Mouse (Mus musculus) kidney, embryonic 16.5 days (tissue): Measurements from ENCODE around the gene Nek3. TPM values are rescaled to one million over a fixed set of nuclear protein-coding genes. Genes with fewer than 3 reads are reported as not detected.
"Not testable (repeated sequence)": the region's sequence is repeated elsewhere in the genome, so short reads cannot be mapped to it uniquely, and the experiment has no call there.

Experiments
- ATAC-seq: fragments of 200-750 bp; cut with Nextera tagmentation; 2 replicates; pipeline ENCODE4 v1.8.0; 2017; ENCODE audit warnings: moderate TSS enrichment; ENCODE audit not compliant: low FRiP score, low TSS enrichment
- H3K27ac ChIP-seq: fragments of 300-500 bp; sonication (generic); 2 replicates; pipeline ENCODE4 v1.5.1; 2014; ENCODE audit warnings: low read length
- H3K27me3 ChIP-seq: fragments of 300-500 bp; sonication (generic); 2 replicates; pipeline ENCODE4 v1.6.1; 2014; ENCODE audit warnings: low read length, control low read depth, mixed read lengths; ENCODE audit not compliant: insufficient read depth
- H3K36me3 ChIP-seq: fragments of 300-500 bp; sonication (generic); 2 replicates; pipeline ENCODE4 v1.6.1; 2014; ENCODE audit warnings: low read length, control low read depth, mixed read lengths; ENCODE audit not compliant: insufficient read depth
- H3K4me1 ChIP-seq: fragments of 300-500 bp; sonication (generic); 2 replicates; pipeline ENCODE4 v1.6.1; 2014; ENCODE audit warnings: low read length, control low read depth, mixed read lengths; ENCODE audit not compliant: insufficient read depth
- H3K4me2 ChIP-seq: fragments of 300-500 bp; sonication (generic); replicated peaks from 2 replicates; pipeline ENCODE4 v1.6.1; 2014; ENCODE audit warnings: low read depth, low read length
- H3K4me3 ChIP-seq: fragments of 300-500 bp; sonication (generic); 2 replicates; pipeline ENCODE4 v1.5.1; 2014; ENCODE audit warnings: mild to moderate bottlenecking, low read length
- H3K9ac ChIP-seq: fragments of 300-500 bp; sonication (generic); replicated peaks from 2 replicates; pipeline ENCODE4 v1.6.1; 2014; ENCODE audit warnings: low read length
- H3K9me3 ChIP-seq: fragments of 300-500 bp; sonication (generic); 2 replicates; pipeline ENCODE4 v1.6.1; 2016; ENCODE audit warnings: low read length, control low read depth
- WGBS: fragments of 180-500 bp; shearing (Covaris S2); extraction: QIAGEN DNeasy Blood & Tissue Kit; methylation state at CpG from one replicate; pipeline ENCODE4 v1.1.7; 2014; 5-methylcytosine and 5-hydroxymethylcytosine counted together
- polyA plus RNA-seq: library from polyadenylated mRNA; unstranded; fragments of >200 nt; fragmentation: Nextera tagmentation; extraction: Ambion mirVana; gene quantifications from 2 replicates; pipeline ENCODE4 v1.2.1, GENCODE M21; 2015

Gene Nek3
- polyA plus RNA-seq, 1 experiment from 2014 or later: 7.2 TPM

- peaks cover 4% of the 10 kb centered on the region; the same call in 1 of the 2 replicates for H3K4me1 ChIP-seq
- H3K9me3 ChIP-seq: no peaks in the 10 kb centered on the region
- H3K27ac ChIP-seq: no peak overlapping the region
- no peaks in the 10 kb centered on the region for H3K27me3 ChIP-seq
- WGBS: 59% methylated on average over 9 of the region's 9 CpGs
- ATAC-seq: no peak
- peaks cover 5% of the 10 kb centered on the region for H3K36me3 ChIP-seq
- H3K4me3 ChIP-seq: no peak overlapping the region
- no peak overlapping the region for H3K9ac ChIP-seq
- H3K4me2 ChIP-seq: no peak overlapping the region
These were observed 18.4 kb downstream of the Nek3 start for GRCm38 (mm10) chr8:22147706-22148366.

- no peak overlapping the region for H3K9ac ChIP-seq
These were observed 20.4 kb downstream of the Nek3 start for GRCm38 (mm10) chr8:22145831-22146230.

GRCm38 (mm10) chr8:22143764-22144491 lies 22.3 kb downstream of the Nek3 start:
- Histone ChIP-seq H3K27ac (no peak overlapping the region), H3K9ac (no peak overlapping the region), H3K4me3 (no peak overlapping the region), H3K36me3 (peaks cover 14% of the 10 kb centered on the region), H3K9me3 (no peaks in the 10 kb centered on the region), H3K4me2 (no peak overlapping the region), H3K4me1 (no peaks in the 10 kb centered on the region), H3K27me3 (no peaks in the 10 kb centered on the region)
- ATAC-seq: no peak
- 65% methylated on average over 1 of the region's 1 CpGs for WGBS

More at GRCm38 (mm10) chr8:22145831-22146230, 20.4 kb downstream of the Nek3 start:
- H3K9me3 ChIP-seq: no peaks in the 10 kb centered on the region
- 80% methylated on average over 6 of the region's 6 CpGs for WGBS
- peaks cover 14% of the 10 kb centered on the region for H3K36me3 ChIP-seq
- H3K4me1 ChIP-seq: peaks cover 4% of the 10 kb centered on the region; the same call in 1 of the 2 replicates
- no peak for ATAC-seq
- no peak overlapping the region for H3K4me3 ChIP-seq
- no peaks in the 10 kb centered on the region for H3K27me3 ChIP-seq
- H3K4me2 ChIP-seq: no peak overlapping the region
- no peak overlapping the region for H3K27ac ChIP-seq

GRCm38 (mm10) chr8:22142592-22142991 lies 23.6 kb downstream of the Nek3 start:
- WGBS: 87% methylated on average over 4 of the region's 4 CpGs
- H3K4me3 ChIP-seq: no peak overlapping the region
- ATAC-seq: no peak
- H3K27ac ChIP-seq: no peak overlapping the region
- H3K27me3 ChIP-seq: no peaks in the 10 kb centered on the region
- H3K4me2 ChIP-seq: no peak overlapping the region
- H3K36me3 ChIP-seq: peaks cover 11% of the 10 kb centered on the region; the same call in 1 of the 2 replicates
- no peak overlapping the region for H3K9ac ChIP-seq
- H3K9me3 ChIP-seq: no peaks in the 10 kb centered on the region
- H3K4me1 ChIP-seq: no peaks in the 10 kb centered on the region

- Histone ChIP-seq H3K27ac (no peak overlapping the region), H3K9me3 (no peaks in the 10 kb centered on the region), H3K36me3 (peaks cover 11% of the 10 kb centered on the region; the same call in 1 of the 2 replicates), H3K4me3 (no peak overlapping the region), H3K4me1 (no peaks in the 10 kb centered on the region), H3K27me3 (no peaks in the 10 kb centered on the region), H3K9ac (no peak overlapping the region), H3K4me2 (no peak overlapping the region)
- 86% methylated on average over 4 of the region's 4 CpGs for WGBS
- ATAC-seq: no peak
These were observed 24.3 kb downstream of the Nek3 start for GRCm38 (mm10) chr8:22141836-22142385.

- not testable (repeated sequence) for H3K9me3 ChIP-seq, H3K4me3 ChIP-seq, H3K27ac ChIP-seq, H3K4me2 ChIP-seq, ATAC-seq, H3K27me3 ChIP-seq, H3K9ac ChIP-seq, H3K4me1 ChIP-seq, H3K36me3 ChIP-seq
- 89% methylated on average over 9 of the region's 9 CpGs for WGBS
These were observed 29.8 kb downstream of the Nek3 start for GRCm38 (mm10) chr8:22136462-22136861.

- no peaks in the 10 kb centered on the region for H3K4me1 ChIP-seq
- H3K4me2 ChIP-seq: no peak overlapping the region
- H3K36me3 ChIP-seq: 0 out of 2 replicates have a peak, but pooled peaks cover 4% of the 10 kb centered on the region
- no peak overlapping the region for H3K9ac ChIP-seq
- no peak overlapping the region for H3K4me3 ChIP-seq
- no peaks in the 10 kb centered on the region for H3K27me3 ChIP-seq
- no peaks in the 10 kb centered on the region for H3K9me3 ChIP-seq
- 59% methylated on average over 5 of the region's 5 CpGs for WGBS
- ATAC-seq: no peak
- no peak overlapping the region for H3K27ac ChIP-seq
These were observed 31.5 kb downstream of the Nek3 start for GRCm38 (mm10) chr8:22134750-22135135.

- ATAC-seq: no peak
These were observed 32.0 kb downstream of the Nek3 start for GRCm38 (mm10) chr8:22134078-22134749.

GRCm38 (mm10) chr8:22132062-22132461 lies 34.2 kb downstream of the Nek3 start:
- Histone ChIP-seq H3K9me3 (no peaks in the 10 kb centered on the region), H3K9ac (no peak overlapping the region), H3K27ac (no peak overlapping the region), H3K36me3 (0 out of 2 replicates have a peak, but pooled peaks cover 4% of the 10 kb centered on the region), H3K4me1 (no peaks in the 10 kb centered on the region), H3K4me2 (no peak overlapping the region), H3K4me3 (no peak overlapping the region), H3K27me3 (no peaks in the 10 kb centered on the region)
- WGBS: 74% methylated on average over 12 of the region's 12 CpGs
- ATAC-seq: no peak

More at GRCm38 (mm10) chr8:22134078-22134749, 32.0 kb downstream of the Nek3 start:
- Histone ChIP-seq H3K4me1 (no peaks in the 10 kb centered on the region), H3K4me3 (no peak overlapping the region), H3K27me3 (no peaks in the 10 kb centered on the region), H3K9me3 (no peaks in the 10 kb centered on the region), H3K27ac (no peak overlapping the region), H3K36me3 (0 out of 2 replicates have a peak, but pooled peaks cover 4% of the 10 kb centered on the region), H3K4me2 (no peak overlapping the region), H3K9ac (no peak overlapping the region)
- 92% methylated on average over 7 of the region's 7 CpGs for WGBS
